Mouse (Mus musculus) small intestine, adult 2 months (tissue): ENCODE data around the gene Fut4.

ENCODE experiments used
- CTCF ChIP-seq: fragments of 200-500 bp; IDR thresholded peaks from 2 replicates; pipeline ENCODE4 v1.5.1; 2012; ENCODE audit warnings: low read depth, mild to moderate bottlenecking, control low read depth, inconsistent platforms, low read length, moderate library complexity, mixed read lengths; ENCODE audit not compliant: insufficient replicate concordance, insufficient read length; ENCODE audit errors: extremely low read depth
- POLR2A ChIP-seq: fragments of 200-500 bp; IDR thresholded peaks from 2 replicates; pipeline ENCODE4 v1.6.1; 2012; ENCODE audit warnings: low read depth, mild to moderate bottlenecking, control low read depth, inconsistent platforms, low read length, moderate library complexity

- TF ChIP-seq POLR2A (no peak), CTCF (no peak)
Observed at GRCm38 (mm10) chr9:14778341-14778740, 26.1 kb upstream of the Fut4 start.
